Mouse (Mus musculus): ENCODE data around the gene Lmntd1.

Lmntd1 gene

DNA sequence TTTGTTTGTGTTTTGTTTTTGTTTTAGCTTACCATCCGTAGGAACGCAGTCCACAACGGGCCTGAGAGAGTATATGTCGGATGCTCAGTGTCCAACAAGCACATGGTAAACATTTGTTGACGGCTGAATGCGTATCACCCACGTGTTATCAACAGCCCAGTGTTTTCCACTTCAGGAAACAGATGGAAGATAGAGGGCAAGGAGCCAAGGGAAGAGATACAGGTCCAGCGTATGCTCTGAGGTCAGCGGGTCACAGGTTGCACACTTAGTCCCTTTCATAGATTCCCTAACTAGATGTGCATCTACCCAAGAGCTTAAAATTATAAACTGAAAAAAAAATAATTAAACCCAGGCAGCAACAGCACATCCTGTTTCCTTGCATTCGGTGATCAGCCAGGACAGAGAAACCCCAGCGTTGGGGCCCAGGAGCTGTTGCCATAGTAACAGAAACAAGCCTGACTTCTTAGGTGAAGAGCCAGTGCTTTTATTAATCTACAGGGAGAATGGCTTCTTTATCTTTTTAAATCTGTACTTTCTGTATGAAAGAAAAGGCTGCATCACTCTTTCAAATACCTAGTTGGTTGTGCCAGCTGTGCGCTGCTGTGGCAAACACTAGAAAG lies 128.0 kb downstream of the Lmntd1 start:
- DNase-seq (ENCODE audit: low spot score in 2 of 2), result no peak

DNA sequence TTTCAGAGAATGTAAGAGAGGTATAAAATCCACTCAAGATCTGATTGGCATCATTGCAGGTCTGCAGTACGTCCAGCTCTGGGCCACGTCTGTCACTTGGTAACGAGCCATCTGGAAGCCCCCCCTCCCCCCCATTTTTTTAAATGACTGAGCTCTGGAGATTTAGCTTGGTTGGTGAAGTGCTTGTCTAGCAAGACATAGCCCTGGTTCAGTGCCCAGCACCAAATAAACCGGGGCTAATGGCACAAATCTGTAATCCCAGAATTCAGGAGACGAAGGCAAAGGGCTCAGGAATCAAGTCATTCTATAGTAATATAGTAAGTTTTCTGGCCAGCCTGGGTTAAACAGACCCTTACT lies 130.8 kb downstream of the Lmntd1 start:
- DNase-seq (ENCODE audit: low spot score in 2 of 2), result no peak

DNA sequence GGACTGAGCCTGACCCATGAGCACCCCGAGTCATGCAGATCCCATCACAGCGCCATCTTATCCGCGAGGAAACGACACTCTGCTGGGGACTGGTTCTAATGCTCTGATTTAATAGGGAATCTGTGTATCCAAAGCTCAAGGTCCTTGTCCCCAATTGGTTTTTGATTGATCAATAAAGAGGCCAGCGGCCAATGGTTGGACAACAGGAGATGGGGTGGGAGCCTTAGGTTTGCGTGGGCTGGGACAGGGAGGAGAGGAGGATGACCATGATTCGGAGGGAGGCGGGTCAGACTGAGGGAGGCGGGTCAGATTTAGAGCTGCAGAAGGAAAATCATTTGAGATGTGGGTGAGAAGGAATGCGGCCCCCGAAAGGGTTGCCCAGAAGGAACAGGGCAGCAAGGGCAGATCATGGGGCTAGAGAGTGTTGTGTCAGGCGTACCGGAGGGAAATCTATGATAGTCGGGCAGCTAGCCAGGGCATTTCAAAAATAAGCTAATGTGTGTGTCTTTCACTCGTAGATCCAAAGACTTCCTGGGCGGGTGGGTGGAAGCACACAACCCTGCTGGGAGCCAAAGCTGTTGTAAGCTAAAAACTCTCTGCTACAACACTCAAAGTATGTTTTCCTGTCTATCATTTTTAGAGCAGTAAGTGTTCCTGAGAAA lies 131.3 kb downstream of the Lmntd1 start:
- DNase-seq (ENCODE audit: low spot score in 2 of 2), result no peak

DNA sequence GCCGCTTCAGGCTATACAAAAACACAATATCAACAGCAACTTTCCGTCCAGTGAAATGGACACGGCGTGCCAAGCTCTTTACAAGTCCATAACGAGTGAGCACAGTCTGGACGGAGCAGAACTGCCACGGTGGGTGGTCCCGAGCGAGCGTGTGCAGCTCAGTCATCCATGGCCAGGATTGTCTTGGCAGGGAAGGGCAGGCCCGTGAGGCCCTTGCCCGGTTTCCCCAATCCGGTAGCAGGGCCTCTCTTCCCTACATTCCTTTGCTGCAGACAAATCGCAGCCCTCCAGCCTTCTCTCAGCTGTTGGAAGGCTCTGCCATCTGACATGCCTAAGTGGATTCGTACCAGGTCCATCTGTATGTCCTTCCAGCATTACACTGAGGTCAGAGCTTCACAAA lies 132.2 kb downstream of the Lmntd1 start:
- DNase-seq (ENCODE audit: low spot score in 2 of 2), result no peak

DNA sequence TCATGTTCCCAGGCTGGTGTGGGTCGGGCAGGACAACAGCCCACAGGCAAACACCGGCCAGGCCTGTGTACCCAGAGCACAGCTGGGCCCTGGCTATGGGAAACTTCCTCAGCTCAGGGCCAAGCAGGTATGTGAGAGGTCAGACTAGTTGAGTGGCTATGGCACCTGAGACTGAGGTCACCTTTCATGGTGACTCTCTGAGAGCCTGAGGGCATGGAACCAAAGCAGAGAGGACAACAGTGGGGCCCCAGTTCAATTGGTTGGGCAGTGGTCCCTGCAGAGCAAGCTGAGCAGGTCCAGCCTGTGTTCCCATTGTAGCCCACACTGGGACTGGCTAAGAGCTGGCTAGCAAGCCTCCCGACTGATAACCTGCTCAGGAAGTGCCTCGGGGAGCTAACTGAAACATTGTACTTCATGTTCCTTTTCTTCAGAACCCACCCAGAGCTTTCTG lies 135.3 kb downstream of the Lmntd1 start:
- DNase-seq (ENCODE audit: low spot score in 2 of 2), result no peak

DNA sequence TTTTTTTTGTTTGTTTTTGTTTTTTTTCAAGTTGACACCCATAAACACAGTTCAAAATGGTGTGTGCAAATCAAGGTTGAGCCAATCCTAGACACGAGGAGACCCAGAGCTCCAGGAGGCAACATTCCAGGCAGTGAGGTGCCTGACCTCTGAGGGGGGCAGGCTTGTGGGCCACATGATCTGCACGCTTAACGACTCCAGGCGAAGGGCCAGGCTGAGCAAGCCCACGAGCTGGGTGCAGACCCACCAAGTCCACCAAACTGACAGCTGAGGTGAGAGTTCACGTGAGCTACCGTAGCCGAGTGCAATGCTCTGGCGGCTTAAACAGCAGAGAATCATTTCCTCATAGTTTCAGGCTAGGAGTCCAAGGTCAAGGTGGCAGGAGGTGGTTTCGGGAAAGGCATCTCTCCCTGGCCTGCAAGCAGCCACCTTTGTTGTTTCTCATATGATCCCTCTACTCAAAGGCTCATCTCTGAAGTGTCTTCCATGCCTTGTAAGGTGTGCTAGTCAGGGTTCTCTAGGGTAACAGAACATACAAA lies 136.7 kb downstream of the Lmntd1 start:
- no peak for DNase-seq (ENCODE audit: low spot score in 2 of 2)

DNA sequence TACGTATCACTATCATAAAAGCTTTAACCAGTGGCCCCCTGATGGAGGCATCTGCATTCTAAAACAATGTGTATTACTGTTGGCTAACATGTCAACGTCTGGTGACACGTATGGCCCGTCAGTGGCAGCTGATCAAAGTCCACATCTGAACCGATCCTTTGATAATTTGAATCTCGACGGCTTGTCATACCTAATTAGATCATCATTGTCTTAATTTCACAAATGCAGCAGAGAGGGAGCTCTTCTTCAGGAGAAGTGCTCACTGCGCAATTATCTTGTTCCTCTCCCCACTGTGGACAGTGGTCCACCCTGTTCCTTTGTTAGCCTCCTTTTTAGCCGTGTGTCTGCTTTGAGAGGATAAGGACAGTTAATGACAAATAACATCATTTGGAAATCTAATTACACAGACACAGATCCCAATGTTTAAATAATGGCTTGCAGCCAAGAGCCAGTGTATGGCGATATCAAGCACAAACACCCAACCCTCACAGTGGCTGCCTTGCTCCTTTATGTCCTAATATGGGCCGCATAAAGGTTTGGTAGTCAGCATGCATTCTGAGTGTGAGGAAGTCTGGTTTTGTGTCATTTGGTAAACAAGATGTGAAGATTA lies 142.4 kb downstream of the Lmntd1 start:
- DNase-seq (ENCODE audit: low spot score in 2 of 2), result no peak

DNA sequence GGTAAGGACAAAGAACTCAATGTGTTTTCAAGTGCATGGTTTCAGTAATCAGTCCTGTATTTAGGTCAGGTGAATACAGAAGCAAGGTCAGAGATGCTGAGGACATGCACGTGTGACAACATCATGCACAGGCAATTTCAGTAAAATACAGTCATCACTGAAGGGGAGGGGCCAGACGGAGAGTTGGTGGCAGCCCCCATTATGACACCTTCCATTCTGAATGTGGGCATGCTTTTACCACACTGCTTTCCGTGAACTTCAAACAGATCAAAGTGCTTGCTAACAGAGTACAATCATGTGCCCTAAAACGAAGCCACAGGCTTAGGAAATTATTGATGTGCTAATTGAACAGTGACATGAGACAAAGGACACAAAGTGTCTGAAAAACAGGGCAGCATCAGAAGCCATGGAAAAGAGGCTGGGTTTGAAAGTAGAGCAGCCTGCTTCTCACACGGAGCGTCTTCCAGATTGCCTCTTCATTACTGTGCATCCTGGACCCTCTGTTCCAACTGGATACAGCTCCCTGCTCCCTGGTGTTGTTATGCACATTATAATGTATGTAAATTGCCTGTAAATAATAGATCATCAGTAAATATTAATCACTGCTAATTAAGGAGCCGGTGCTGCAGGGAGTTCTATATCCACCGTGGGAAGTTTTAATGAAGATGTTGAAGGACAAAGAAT lies 144.7 kb downstream of the Lmntd1 start:
- DNase-seq (ENCODE audit: low spot score in 2 of 2), result no peak

DNA sequence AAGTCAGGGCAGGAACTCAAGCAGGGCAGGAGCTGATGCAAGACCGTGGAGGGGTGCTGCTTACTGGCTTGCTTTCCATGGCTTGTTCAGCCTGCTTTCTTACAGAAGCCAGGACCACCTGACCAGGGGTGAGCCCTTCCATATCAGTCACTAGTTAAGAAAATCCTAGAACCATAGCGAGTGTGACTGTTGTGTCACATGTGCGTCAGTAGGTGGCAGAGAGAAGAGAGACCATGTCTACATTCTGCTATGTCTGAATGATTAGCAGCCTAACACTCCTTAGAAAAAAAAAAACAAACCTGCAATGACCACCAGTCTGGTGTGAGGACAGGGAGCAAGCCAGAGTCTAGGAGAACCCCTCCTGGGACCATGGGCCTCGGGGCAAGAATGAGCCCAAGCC lies 150.1 kb downstream of the Lmntd1 start:
- DNase-seq (ENCODE audit: low spot score in 2 of 2), result no peak

DNA sequence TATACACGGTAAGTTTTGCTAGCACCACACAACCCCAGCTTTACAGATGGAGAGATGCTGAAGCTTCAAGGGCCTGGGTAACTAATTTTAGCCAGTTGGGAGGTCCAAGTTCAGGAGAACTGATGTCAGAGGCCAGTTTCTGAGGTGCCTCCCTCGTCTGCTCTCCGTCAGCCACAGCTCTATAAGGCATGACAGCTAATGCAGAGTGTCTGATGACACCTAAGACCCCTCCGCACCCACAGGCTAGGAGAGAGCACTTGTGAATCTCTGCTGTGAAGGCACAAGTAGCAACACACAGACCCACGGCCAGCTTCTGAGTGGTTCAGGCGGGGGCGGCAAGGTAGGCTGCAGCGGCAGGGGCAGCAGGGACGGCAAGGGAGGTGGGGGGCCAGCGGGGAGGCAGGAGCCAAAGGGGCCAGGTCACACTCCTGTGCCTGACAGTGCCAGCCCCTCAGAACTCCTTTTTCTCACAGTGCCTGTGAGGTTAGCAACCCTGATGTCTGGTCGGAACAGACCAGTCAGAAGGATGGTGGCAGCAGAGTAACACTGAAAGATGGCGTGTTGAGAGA lies 151.4 kb downstream of the Lmntd1 start:
- DNase-seq (ENCODE audit: low spot score in 2 of 2), result no peak

DNA sequence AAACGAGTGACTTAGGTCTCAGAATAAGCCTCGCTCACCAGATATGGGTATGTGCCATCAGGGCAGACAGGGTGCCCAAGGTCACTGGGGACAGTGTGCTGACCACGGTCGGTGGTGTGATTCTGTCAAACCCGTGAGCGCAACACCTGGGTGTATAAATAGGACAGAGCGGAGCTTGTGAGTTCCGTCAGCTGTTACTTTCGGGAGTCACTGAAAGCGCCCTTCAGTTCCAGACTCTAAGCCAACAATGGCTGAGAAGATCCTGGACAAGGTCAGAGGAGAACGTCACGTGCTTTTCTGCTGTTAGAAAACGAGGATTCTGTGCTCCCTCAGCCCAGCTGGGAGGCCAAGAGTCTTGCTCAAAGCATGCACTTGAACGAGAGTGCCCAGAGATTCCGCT lies 157.1 kb downstream of the Lmntd1 start:
- no peak for DNase-seq (ENCODE audit: low spot score in 2 of 2)

DNA sequence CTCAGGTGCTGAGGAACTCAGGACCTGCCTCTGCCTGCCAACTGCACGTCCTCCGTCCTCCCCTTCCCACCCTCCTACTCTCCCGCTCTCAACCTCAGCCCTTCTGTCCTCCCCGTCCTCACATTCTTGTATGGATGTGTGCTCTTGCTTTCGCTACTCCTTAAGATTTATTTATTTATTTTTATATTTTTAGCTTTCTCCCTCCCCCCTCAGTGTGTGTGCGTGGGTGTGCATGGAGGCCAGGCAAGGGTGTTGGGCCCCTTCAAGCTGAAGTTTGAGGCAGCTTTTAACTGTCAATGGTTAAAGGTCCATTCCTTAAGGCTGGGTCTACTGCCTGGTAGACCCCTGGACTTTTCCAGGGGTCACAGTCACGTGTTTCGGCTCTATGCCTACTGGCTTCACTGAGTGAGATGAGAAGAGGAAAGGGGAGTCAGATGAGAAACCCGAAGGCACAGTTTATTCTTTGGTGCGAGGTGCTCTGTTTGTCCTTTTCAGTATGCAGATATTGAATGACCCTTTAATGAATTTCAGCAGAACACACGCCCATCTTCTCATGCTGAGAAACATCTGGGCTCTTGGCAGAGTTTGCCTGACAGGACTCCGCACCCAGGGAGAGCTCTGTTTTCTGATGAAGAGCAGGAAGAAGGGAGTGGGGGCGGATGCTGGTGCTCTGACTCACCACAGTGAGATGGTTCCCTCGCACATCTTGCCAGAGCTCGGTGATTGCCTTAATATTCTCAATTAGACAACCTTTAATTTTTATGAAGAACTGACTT lies 163.3 kb downstream of the Lmntd1 start:
- DNase-seq (ENCODE audit: low spot score in 2 of 2), result no peak

DNA sequence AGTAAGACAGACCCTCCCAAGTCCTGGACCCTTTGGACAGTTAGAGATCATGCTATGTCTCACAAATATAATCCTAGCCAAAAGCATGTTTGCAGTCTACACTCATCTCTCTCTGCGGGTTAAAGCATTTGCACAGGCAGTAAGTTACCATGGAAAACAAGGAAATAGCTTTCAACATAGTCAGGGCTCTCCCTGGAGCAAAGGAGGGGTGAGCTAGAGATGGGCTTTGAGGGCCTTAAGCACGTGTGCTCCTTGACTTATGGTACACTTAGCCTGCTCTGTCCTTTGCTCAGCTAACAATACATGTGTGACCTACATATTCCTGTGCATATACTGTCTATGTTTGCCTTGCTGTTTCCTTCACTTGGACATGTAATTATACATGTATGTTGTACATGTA lies 165.8 kb downstream of the Lmntd1 start:
- DNase-seq (ENCODE audit: low spot score in 2 of 2), result no peak

DNA sequence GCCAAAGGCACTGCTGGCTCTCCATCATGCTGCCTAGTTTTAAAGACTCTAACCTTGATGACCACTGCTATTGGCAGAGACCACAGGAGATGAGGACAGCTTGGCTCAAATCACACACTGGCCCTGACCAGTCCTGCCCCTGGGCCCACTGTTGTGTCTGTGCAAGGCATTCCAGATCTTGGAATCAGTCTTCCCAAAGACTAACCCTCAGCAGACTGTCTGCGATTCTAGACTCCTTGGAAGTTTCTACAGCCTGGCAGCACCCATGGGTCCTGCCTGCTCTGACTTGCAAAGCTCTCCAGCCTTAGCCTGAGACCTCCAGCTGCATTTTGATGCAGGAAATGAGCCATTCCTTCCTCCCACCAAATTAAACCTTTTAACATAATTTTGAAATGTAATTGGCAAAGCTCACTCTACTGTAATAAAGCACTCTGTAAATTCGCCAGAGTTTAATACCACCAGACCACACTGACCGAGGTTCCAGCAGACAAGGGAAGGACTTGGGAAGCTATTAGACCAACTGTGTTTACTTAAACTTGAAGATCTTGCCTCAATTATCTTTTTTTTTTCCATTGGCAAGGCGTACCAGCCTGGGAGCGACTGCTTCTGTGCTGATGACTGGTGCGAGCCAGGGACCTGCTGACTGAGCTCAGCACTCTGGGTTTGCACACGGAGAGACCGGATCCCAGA lies 168.2 kb downstream of the Lmntd1 start:
- DNase-seq (ENCODE audit: low spot score in 2 of 2), result no peak

DNA sequence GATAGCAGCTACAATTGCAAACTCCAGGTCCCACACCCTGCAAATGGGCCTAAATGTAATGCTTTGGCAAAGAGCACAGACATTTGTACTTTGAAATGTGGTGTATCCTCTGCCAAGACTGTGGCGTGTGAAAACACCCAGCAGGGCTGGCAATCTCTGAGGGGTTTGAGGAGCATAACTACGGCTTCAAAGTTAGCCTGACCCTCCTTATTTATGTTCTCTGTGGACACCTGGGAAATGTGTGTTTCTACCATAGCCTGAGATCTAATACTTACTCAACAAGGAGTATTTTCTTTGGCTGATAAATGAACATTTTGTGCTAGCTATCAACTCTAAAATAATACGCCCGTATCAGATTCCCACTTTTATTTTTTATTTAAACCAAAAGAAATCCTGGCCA lies 168.7 kb downstream of the Lmntd1 start:
- DNase-seq (ENCODE audit: low spot score in 2 of 2), result no peak

DNA sequence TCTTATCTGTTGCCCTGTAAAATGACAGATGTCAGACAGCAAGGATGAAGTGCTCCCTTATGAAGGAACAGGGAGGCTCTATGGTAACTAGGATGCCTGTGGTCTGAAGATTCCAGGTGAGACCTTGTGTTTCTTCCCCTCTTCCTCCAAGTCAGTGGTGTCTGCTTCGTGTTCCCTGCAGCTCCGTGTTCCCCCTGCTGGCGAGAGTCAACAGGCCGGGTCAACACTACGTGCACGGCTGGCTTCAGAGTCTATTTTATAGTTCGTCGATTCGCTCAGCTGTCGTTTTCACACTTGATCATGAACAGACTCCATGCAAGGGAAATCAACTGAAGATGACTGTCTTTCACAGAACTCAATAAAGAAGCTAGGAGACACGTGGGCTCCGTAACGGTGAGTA lies 171.3 kb downstream of the Lmntd1 start:
- no peak for DNase-seq (ENCODE audit: low spot score in 2 of 2)

DNA sequence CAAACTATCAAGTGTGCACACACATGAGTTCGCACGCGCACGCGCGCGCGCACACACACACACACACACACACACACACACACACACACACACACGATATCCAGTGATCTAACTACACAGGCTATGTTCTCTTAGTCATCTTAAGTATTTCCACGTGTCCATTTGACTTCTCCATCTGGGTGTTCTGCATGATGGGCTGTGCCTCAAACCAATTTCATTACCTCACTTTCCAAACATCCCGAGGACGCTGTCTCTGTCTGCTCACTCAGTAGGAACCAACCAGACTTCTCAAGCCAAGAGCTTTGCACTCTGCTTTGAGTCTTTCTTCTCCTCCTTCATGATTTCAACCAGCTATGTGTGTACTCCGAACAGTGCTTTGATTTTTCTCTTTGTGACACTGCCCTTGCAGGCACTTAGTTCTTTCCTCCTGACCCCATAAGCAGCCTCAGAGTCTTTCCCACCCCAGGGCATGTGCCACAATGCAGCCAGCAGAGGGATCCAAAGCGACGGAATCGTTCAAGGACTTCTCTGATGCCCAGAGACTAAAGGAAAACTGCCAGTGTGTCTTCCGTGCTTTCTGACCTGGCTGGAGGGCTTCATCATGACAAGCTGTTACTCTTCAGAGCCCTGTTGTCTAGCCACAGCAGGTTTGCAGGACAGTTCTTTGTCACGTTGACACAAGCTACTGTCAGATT lies 172.6 kb downstream of the Lmntd1 start:
- no peak for DNase-seq (ENCODE audit: low spot score in 2 of 2)

DNA sequence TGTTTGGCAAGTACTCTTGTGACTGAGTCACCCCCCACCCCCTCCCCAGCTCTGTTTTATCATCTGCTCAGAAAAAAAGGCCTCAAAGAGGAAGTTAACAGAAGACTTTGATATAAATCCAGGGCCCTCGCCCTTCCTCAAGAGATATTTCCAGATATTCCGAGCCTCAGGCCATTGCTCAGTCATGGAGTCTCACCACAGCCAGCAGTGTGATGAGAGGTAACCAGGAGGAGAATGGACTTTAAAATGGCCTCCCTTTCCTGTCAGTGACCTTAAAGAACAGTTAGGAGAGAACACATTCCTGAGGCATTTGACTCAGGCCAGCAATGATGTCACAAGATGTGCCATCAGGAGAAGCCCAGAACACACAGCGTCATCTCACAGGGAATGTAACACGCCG lies 175.3 kb downstream of the Lmntd1 start:
- no peak for DNase-seq (ENCODE audit: low spot score in 2 of 2)

DNA sequence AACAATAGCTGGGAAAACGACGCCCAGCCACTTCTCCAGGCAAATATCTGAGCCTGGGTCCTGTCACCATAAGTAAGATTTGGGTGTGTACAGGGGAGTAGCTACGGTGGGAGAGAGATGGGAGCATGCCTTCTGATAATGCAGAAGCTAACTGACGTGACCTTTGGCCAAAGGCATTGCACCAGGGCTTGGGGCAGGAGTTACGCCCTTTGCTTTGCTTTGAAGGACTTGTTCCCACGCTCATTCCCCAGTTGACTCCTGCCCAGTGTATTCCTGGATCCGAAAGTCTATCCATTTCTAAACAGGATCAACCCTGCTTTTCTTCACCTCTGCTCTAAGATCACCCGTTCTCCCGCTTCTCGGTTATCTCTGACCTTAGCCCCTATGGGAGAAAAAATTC lies 178.4 kb downstream of the Lmntd1 start:
- no peak for DNase-seq (ENCODE audit: low spot score in 2 of 2)

DNA sequence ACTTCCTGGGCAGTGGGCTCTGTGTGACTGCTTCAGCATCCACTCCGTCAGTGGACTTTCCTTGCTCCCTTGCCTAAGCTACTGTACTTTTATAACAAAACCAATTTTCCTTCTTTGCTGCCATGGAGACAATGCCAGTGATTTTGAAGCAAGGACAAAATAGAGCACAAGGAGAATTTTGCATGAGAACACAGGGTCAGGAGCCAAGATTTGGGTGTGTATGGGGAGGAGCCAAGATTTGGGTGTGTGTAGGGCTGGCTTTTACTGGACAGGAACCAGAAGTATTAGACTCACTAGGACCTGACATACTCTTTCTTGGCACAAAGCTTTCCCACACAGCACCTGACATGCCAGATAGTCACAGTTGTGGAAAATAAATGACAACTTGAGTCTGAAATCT lies 179.0 kb downstream of the Lmntd1 start:
- no peak for DNase-seq (ENCODE audit: low spot score in 2 of 2)

All from spleen, postnatal 36 days (tissue).